Mouse (Mus musculus): ENCODE measurements at regions not wholly inside any gene's neighbourhood (a gene's known extent, or its start where the extent isn't known, plus 50 kb on each side); places are given as distances from the start of the nearest gene placed in this dataset.

DNA sequence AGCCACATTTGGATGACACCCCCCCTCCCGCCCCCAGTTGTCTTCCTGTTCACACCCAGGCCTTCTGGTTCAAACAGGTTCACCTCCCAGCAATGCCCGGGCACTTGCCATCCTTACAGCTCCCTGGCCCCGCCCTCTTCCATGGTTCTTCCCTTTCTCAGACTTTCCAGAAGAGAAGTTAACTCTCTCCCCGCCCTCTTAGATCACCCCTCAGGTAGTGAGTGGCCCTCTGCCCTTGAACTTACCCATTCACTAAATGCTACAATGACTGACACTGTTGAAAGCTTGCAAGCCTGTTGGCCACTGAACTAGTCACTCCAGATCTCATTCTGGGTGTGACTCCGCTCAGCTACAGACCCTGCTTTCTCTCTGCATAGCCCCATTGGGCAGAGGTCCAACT, 99.1 kb downstream of the Btc start:
- ATAC-seq (ENCODE audit: insufficient number of reproducible peaks, low FRiP score, low TSS enrichment), result no peak

DNA sequence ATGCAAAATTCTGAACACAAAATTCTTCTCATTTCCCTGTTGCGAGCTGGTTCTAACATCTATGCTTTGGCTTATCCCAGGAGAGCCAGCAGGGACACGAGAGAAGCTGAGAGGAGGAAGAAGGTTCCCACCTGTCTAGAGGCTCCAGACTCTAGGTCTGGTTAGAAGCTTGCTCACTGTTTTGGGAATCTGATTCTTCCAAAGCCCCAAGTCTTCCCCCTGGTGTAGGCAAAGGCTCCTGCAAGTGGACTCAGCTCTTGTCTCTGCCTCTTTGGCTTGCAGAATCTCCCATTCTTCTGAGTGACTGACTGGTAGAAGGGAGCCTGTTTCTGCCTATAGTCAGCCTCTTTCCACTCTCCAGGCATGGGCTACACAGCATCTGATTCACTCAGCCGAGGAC, 95.8 kb downstream of the Btc start:
- no peak for ATAC-seq (ENCODE audit: insufficient number of reproducible peaks, low FRiP score, low TSS enrichment)
